Mouse (Mus musculus) left cerebral cortex, adult 8-10 months (tissue): ENCODE results near the gene Mgrn1. TPM values are rescaled to one million over a fixed set of nuclear protein-coding genes. Genes with fewer than 3 reads are reported as not detected.

Source experiments
- DNase-seq, 2 experiments: peaks; one replicate each; pipeline ENCODE4 v3.0.0; 2022; ENCODE audit warnings: low spot score in 2 of 2
- total RNA-seq, 4 experiments: library from RNA; stranded (reverse); gene quantifications; 2 replicates each; pipeline ENCODE4 v1.2.4; 2022

The Mgrn1 gene
- total RNA-seq, result 100 to 1,000 TPM; 210 to 220 (median 214) TPM

GRCm38 (mm10) chr16:4885760-4886689 is at the start of gene Mgrn1:
Gene Mgrn1, plus strand, starts transcription at chr16:4886249.
- DNase-seq, result peak; percentile 65 to 81

- DNase-seq, result no peak
Observed at GRCm38 (mm10) chr16:4837631-4838030, 48.4 kb upstream of the Mgrn1 start.

- no peak for DNase-seq
Observed at GRCm38 (mm10) chr16:4839552-4839951, 46.5 kb upstream of the Mgrn1 start.

- DNase-seq, result no peak
Observed at GRCm38 (mm10) chr16:4840231-4840630, 45.8 kb upstream of the Mgrn1 start.

GRCm38 (mm10) chr16:4847041-4847440 is 39.0 kb upstream of the Mgrn1 start:
- no peak for DNase-seq

- no peak for DNase-seq
Observed at GRCm38 (mm10) chr16:4848090-4848489, 38.0 kb upstream of the Mgrn1 start.

GRCm38 (mm10) chr16:4850361-4850760 is 35.7 kb upstream of the Mgrn1 start:
- no peak for DNase-seq

GRCm38 (mm10) chr16:4850938-4851628 is 35.0 kb upstream of the Mgrn1 start:
- no peak for DNase-seq

GRCm38 (mm10) chr16:4855046-4855650 is 30.9 kb upstream of the Mgrn1 start:
- DNase-seq, result no peak

GRCm38 (mm10) chr16:4861392-4861791 is 24.7 kb upstream of the Mgrn1 start:
- DNase-seq, result no peak

GRCm38 (mm10) chr16:4862863-4863483 is 23.1 kb upstream of the Mgrn1 start:
- peak in 1 of 2 experiments; percentile 44 for DNase-seq

GRCm38 (mm10) chr16:4863742-4864141 is 22.3 kb upstream of the Mgrn1 start:
- DNase-seq, result no peak

GRCm38 (mm10) chr16:4866101-4866695 is 19.9 kb upstream of the Mgrn1 start:
- DNase-seq, result no peak

- no peak for DNase-seq
Observed at GRCm38 (mm10) chr16:4870490-4870889, 15.6 kb upstream of the Mgrn1 start.

GRCm38 (mm10) chr16:4871926-4872325 is 14.1 kb upstream of the Mgrn1 start:
- no peak for DNase-seq

GRCm38 (mm10) chr16:4875198-4876032 is 10.6 kb upstream of the Mgrn1 start:
- no peak for DNase-seq

GRCm38 (mm10) chr16:4876033-4876680 is 9.9 kb upstream of the Mgrn1 start:
- peak in 1 of 2 experiments; percentile 65 for DNase-seq

- no peak for DNase-seq
Observed at GRCm38 (mm10) chr16:4877195-4877594, 8.9 kb upstream of the Mgrn1 start.

GRCm38 (mm10) chr16:4877701-4878100 is 8.3 kb upstream of the Mgrn1 start:
- DNase-seq, result no peak
